Mouse (Mus musculus) left cerebral cortex, adult 8-10 months (tissue): Measurements from ENCODE around the gene Gins2. TPM values are rescaled to one million over a fixed set of nuclear protein-coding genes. Genes with fewer than 3 reads are reported as not detected.

ENCODE experiments used
- DNase-seq, 2 experiments: peaks; one replicate each; pipeline ENCODE4 v3.0.0; 2022; ENCODE audit warnings: low spot score in 2 of 2
- total RNA-seq, 4 experiments: library from RNA; stranded (reverse); gene quantifications; 2 replicates each; pipeline ENCODE4 v1.2.4; 2022

The Gins2 gene
- total RNA-seq = 1 to 10 TPM; 1.1 to 3.3 (median 2.5) TPM

GRCm38 (mm10) chr8:120588908-120589771 is at the start of gene Gins2:
Gene Gins2 (minus strand): TSS chr8:120589304.
- peak; percentile 97 to 99 for DNase-seq

DNA sequence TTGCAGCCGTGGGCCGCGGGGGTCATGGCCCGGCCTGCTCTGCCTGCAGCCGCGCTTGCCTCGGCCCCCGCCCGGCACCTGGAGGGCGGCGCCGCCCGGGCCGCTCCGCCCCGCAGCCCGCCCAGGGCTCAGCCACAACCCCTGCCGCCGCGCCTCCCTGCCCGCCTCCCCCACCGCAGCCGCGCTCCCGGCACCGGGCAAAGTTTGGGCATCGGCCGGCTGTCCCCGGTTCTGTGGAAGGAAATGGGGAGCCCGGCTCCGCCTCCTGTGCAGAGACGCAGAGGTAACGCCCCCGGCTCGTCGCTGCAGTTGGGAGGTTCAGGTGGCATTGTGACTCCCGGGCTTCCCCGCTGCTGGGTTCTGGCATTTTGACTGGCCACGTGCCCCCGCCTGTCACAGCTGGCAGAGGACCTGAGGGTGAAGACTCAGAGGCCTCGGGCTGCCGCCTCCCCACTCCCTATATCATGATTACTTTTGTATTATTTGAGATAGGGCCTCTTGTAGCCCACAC is 45.3 kb upstream of the Gins2 start:
- no peak for DNase-seq

DNA sequence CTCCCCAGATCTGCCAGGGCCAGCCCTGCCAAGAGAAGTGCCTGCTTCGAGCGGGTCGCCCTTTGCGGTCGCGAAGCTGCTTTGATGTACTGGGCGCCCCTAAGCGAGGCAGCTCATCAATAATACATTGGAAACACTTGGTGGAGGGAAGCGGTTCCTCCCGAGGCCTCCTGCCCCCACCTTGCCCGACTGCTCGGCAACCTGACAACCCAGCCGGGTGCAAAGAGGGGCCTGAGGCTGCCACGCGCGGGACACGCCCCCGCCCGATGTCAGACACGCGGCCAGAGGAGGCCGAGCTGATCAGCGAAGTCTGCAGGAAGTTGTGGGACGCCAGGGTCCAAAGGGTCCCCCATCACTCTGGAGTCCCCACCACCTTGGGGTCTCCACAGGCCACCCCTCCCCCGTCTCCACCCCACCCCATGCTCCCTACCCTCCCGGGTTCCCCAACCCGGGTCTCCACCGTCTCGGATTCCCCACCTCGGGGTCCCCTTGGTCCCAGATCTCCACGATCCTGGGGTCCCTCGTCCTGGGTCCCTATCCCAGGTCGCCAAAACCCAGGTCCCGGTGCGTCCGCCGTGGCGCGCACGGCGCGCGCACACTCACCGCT is 44.7 kb upstream of the Gins2 start:
- DNase-seq = no peak

GRCm38 (mm10) chr8:120632969-120633664 is 44.0 kb upstream of the Gins2 start:
- no peak for DNase-seq

GRCm38 (mm10) chr8:120631441-120632375 is 42.6 kb upstream of the Gins2 start:
- DNase-seq = no peak

DNA sequence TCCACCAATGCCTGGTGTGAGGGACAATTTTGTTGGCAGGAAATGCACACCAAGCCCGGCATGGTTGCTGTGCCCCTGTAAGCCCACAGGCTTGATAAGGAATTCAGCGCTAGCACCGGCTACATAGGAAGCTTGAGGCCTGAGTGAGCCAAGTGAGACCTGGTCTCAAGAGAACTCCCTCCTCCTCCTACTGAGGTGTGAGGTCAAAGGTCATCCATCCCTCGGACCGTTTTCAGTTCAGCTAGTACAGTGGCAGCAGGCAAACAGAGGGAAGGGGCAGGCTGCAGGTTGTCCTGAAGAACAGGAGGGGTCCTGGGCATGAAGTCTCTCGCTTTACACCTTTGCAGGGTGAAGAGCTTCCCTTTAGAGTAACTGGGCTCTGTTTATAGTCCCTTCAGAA is 41.7 kb upstream of the Gins2 start:
- DNase-seq = no peak

GRCm38 (mm10) chr8:120630031-120630430 is 40.9 kb upstream of the Gins2 start:
- no peak for DNase-seq

DNA sequence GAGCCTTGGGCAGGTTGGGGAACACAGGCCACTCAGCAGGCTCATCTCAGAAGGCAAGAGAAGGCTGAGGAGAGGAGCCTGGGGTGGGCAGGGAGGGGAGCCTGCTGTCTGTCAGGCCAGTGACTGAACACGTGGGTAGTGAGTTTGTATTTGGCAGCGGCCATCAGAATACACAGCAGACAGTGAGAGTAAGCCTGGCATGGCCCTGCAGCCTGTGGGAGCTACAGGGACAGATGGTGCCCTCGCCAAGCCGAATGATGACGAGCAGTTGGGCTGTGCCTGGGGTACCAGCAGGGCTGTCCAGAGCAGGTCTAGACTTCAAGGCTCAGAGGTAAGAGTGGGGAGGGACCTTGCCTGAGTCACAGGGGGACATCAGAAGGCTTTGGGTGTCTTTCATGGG is 38.2 kb upstream of the Gins2 start:
- DNase-seq = peak in 1 of 2 experiments; percentile 59

DNA sequence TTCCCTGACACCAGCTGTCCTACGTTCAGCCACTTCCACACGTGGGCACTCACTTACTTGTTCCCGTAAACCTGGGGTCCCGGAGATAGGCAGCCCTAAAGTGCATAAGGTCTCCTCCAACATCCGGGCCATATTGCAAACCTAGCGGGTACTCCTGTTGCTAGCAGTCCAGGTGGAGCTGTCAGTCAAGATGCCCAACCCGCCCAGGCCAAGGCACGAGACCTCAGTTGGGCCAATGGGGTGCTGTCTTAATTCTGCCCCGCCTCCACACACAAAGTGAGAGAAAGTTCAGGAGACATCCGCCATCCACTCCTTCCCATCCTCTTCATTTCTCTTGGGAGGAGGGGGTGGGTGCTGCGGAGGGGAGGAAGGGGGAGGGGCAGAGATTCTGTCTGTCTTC is 37.4 kb upstream of the Gins2 start:
- no peak for DNase-seq

DNA sequence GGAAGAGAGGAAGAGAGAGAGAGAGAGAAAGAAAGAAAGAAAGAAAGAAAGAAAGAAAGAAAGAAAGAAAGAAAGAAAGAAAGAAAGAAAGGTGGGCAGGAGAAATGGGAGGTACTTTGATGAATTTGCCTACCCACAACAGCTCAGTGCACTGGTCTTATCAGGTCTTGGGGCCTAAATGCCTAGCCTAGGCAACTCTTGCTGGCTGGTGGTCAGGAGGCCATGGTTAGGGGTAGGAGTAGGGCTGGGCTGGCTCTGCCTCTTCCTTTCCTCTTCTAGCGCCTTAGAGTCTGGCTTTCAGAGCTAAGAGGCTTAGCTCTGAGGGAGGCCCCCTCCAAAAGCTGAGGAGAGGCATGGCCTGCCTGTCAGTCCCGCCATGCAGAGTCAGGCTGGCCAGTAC is 34.5 kb upstream of the Gins2 start:
- DNase-seq = no peak

GRCm38 (mm10) chr8:120622161-120622560 is 33.1 kb upstream of the Gins2 start:
- DNase-seq = no peak

GRCm38 (mm10) chr8:120620441-120620840 is 31.3 kb upstream of the Gins2 start:
- no peak for DNase-seq

DNA sequence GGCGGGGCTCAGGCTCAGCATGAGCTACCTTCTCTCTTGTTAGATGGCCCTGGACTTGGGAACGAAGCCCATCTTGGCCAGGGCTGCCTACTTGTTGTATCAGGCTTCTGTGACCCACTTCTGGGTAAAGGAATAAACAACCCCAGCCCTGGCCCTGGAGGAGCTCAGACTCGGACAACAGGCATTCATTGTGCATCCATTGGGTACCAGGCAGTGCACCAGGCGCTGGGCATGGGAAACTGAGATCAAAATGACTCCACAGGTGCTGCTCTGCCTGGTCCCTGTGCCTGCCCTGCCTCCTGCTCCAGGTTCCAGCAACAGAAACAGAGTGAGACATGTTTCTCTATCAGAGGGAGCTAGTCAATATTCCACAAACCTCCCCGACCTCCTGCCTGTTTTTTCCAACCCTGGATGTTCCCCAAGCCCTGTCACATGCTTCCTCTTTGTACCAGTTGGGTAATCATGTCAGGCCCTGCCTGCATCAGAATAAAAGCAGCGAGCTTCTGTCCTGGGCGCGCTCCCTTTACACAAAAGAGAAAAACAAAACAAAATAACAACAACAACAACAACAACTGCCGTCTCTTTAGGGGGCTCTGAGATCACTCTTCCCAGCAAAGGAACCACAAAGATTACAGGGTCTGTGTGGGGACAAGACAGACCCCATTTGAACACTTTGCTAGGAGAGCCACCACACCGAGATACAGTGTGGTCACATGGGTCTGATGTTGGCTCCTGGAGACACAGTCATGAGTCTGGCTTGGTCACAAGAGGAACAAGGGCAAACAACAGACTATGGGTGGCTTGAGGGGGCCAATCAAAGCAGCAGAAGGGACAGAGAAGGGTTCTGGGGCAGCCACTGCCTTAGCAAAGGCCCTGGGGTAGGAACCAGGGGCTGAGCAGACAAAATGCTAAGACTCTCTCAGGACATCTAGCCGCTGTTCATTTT is 30.4 kb upstream of the Gins2 start:
- DNase-seq = peak; percentile 32 to 69

DNA sequence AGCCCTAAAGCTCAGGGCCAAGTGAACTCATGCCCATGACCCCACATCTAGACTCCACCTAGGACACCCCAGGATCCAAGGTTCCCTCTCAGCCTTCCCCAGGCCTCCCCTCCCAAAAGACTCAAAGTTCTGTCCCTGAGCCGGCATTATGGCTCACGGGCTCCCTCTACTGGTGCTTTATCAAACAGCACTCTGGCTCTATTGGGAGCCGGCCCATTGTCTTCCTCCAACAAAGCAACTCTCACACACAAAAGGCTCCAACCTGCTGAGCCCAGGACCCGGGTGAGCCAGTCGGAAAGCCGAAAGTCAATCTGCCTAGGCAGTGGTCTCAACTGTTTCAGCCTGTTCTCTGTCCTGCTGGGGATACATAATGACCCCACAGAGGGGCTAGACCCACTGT is 29.0 kb upstream of the Gins2 start:
- peak in 1 of 2 experiments; percentile 63 for DNase-seq

DNA sequence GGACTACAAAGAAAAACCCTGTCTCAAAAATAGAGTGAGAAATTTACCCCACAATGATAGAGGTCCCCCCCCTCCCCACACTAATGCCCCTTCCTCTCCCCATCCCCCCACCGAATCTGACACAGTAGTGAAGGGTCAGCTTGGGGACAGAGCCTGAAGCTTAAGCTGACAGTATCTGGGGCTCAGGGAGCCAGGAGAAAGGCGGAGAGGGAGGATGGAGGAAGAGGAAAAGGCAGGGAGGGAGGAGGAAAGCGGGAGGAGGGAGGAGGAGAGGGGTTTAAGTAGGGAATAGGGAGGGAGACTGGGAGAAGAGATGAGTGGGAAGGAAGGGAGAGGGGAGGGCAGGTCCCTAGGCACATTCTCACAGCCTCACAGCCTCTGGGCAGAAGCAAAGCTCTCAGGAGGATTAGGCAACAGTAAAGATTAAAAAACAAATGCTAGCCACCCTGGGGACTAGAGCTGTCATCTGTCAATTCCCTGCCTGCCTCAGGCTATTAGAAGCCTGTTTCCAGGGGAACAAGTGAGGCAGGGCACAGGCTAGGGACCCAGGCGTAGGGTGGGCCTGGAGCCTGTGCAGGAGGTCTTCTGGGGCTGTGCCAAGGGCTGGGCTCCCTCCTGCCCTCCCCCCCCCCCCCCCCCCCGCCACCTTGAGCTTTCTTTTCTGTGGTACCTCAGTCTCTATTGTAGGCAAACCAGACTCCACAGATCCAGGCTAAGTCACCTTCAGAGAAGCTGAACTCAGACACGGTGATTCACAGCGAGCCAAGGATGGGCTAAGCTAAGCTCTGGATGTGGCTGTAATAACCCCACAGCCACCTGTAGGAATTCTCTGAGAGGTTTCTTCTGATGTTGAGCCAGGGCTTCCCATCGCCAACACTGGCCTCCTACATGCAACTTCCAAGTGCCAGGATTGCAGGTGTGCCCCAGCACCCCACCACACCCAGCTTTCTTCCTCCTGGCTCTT is 27.8 kb upstream of the Gins2 start:
- no peak for DNase-seq

DNA sequence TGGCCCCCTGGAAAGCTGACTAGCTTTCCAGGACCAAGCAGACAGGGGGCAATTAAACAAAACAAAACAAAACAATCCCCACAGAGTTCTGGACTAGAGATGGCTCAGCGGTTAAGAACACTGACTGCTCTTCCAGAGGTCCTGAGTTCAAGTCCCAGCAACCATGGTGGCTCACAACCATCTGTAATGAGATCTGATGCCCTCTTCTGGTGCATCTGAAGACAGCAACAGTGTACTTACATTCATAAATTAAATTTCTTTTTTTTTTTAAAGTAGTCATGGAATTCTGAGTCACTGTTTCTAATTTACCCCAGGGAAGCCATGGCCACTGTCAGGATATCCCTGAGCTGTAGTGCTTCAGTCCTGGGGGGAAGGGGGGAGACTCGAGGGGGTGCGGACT is 25.4 kb upstream of the Gins2 start:
- DNase-seq = no peak

DNA sequence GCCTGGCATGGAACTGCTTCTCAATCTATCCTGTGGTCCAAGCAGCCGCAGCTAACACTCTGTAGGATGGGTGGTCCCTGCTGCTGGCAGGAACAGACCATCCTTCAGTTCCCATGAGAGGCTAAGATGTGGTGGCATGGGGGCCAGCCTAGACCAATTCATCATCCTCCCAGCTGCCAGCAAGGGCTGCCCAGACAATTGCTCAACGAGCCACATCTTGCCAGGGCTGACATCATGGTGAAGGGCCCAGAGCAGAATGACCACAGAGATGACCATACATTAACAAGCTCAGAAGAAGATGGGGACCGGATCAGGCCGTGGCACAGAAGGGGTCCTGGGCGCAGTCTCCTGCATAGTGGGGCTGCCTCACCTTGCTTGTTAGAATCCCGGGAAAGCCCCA is 21.7 kb upstream of the Gins2 start:
- no peak for DNase-seq

- DNase-seq = peak in 1 of 2 experiments; percentile 77
These were observed 18.8 kb upstream of the Gins2 start for GRCm38 (mm10) chr8:120607885-120608284.

DNA sequence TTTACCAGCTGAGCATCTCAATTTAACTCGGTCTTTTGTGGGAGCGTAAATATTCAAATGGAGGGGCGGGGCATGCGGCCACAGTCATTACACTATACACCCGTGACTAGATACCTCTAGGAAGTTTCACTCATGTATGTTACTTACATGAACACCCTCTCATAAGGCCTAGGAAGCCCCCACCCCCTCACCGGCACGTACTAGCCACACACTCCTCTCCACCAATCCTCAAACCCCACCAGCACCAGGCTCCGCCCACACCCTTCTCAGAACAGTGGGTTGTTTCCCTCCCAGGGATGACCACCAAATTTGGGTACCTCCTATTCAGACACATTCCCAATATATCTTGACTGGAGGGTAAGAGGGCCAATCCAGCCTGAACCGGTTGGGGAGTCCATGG is 18.4 kb upstream of the Gins2 start:
- DNase-seq = no peak
